Mouse (Mus musculus) lung, embryonic 16.5 days (tissue): Measurements from ENCODE around the gene BC051665. TPM values are rescaled to one million over a fixed set of nuclear protein-coding genes. Genes with fewer than 3 reads are reported as not detected.
A peak's percentile ranks its signal among the peaks of the same experiment; 100 is the strongest.

Experiments used
- ATAC-seq: fragments of 200-750 bp; cut with Nextera tagmentation; 2 replicates; pipeline ENCODE4 v1.8.0; 2017; ENCODE audit warnings: low read depth, mild to moderate bottlenecking, moderate library complexity
- H3K27ac ChIP-seq: fragments of 300-500 bp; sonication (generic); 2 replicates; pipeline ENCODE4 v1.5.1; 2014; ENCODE audit warnings: mild to moderate bottlenecking, control low read depth, low read length
- H3K27me3 ChIP-seq: fragments of 300-500 bp; sonication (generic); 2 replicates; pipeline ENCODE4 v1.6.1; 2014; ENCODE audit warnings: low read depth, low read length, mixed read lengths; ENCODE audit not compliant: control insufficient read depth, insufficient read depth
- H3K36me3 ChIP-seq: fragments of 300-500 bp; sonication (generic); 2 replicates; pipeline ENCODE4 v1.6.1; 2014; ENCODE audit warnings: low read length; ENCODE audit not compliant: control insufficient read depth, insufficient read depth
- H3K4me1 ChIP-seq: fragments of 300-500 bp; sonication (generic); replicated peaks from 2 replicates; pipeline ENCODE4 v1.6.1; 2014; ENCODE audit warnings: low read length, mixed read lengths; ENCODE audit not compliant: control insufficient read depth, insufficient read depth
- H3K4me2 ChIP-seq: fragments of 300-500 bp; sonication (generic); 2 replicates; pipeline ENCODE4 v1.6.1; 2014; ENCODE audit warnings: low read depth, low read length, control low read depth
- H3K4me3 ChIP-seq: fragments of 300-500 bp; sonication (generic); 2 replicates; pipeline ENCODE4 v1.5.1; 2014; ENCODE audit warnings: mild to moderate bottlenecking, low read length, control low read depth
- H3K9ac ChIP-seq: fragments of 300-500 bp; sonication (generic); 2 replicates; pipeline ENCODE4 v1.6.1; 2014; ENCODE audit warnings: low read length, control low read depth
- H3K9me3 ChIP-seq: fragments of 300-500 bp; sonication (generic); 2 replicates; pipeline ENCODE4 v1.6.1; 2016; ENCODE audit warnings: low read length; ENCODE audit not compliant: control insufficient read depth
- WGBS: fragments of 180-500 bp; shearing (Covaris S2); extraction: QIAGEN DNeasy Blood & Tissue Kit; methylation state at CpG from one replicate; pipeline ENCODE4 v1.1.7; 2014; 5-methylcytosine and 5-hydroxymethylcytosine counted together
- polyA plus RNA-seq: library from polyadenylated mRNA; unstranded; fragments of >200 nt; fragmentation: Nextera tagmentation; extraction: Ambion mirVana; gene quantifications from 2 replicates; pipeline ENCODE4 v1.2.1, GENCODE M21; 2015

Gene BC051665
- polyA plus RNA-seq, 1 experiment from 2014 or later = not detected

- peaks cover 16% of the 10 kb centered on the region for H3K36me3 ChIP-seq
- peaks cover 35% of the 10 kb centered on the region for H3K4me1 ChIP-seq
- peak overlapping the region; percentile 53 for H3K4me2 ChIP-seq
- H3K9ac ChIP-seq = peak overlapping the region; percentile 12; the same call in 1 of the 2 replicates
- H3K4me3 ChIP-seq = peak overlapping the region; percentile 25
- H3K9me3 ChIP-seq = 0 out of 2 replicates have a peak, but pooled peaks cover 3% of the 10 kb centered on the region
- no peaks in the 10 kb centered on the region for H3K27me3 ChIP-seq
- WGBS = 5% methylated on average over 9 of the region's 9 CpGs
- peak; percentile 90 for ATAC-seq
- peak overlapping the region; percentile 92 for H3K27ac ChIP-seq
Observed at GRCm38 (mm10) chr13:60737632-60738324, 48.4 kb downstream of the BC051665 start.

DNA sequence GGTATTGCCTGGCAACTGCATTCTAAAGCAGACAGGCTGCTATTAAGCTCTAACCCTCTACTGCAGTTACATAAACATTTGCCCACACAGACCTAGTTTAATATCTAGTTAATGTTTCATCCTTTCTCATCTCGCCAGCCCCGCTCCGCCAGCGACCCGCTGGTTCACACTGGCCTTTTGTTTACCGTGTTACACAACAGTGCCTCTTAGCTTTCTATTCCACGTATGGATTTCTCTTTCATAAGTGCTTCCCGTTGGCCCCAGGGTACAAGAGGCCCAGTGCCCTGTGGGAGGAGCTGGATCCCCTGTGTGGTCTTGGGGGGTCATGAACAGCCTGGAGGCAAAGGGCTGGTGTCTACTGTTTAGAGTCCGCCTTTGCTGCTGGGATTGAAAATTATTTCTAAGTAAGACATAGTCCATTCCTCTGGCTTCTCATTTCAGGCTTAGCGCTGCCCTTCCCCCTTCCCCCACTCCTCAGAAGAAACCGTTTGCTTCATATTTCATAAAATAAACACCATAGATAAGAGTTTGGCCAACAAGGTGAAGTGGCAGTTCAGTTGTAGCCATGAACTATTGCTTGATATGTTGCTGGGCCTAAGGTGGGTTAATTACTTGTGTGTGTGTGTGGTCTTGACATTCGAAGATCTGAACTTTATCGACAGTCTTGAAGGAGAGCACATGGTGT, 49.6 kb downstream of the BC051665 start:
- WGBS = 48% methylated on average over 13 of the region's 13 CpGs
- H3K4me2 ChIP-seq = no peak overlapping the region
- peaks cover 35% of the 10 kb centered on the region for H3K4me1 ChIP-seq
- peak; percentile 58 for ATAC-seq
- H3K27me3 ChIP-seq = no peaks in the 10 kb centered on the region
- 0 out of 2 replicates have a peak, but pooled peaks cover 3% of the 10 kb centered on the region for H3K9me3 ChIP-seq
- H3K36me3 ChIP-seq = peaks cover 17% of the 10 kb centered on the region
- H3K9ac ChIP-seq = no peak overlapping the region
- peak overlapping the region; percentile 92 for H3K27ac ChIP-seq
- H3K4me3 ChIP-seq = no peak overlapping the region

DNA sequence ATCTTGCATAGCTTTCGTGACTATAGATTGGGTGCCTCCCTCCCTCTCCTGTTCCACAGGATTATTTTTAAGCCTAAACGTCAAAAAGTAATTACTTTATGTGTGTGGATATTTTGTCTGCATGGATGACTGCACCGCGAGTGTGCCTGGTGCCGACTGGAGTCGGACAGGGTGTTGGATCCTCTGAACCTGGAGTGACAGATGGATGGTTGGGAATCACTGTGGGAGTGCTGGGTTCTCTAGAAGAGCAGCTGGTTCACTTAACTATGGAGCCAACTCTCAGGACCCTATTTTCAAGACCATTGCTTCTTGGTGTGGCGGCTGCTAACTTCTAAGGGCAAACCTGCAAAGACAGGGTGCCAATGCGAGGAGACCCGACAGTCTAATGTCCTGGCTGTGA, 50.9 kb downstream of the BC051665 start:
- Histone ChIP-seq H3K36me3 (peaks cover 19% of the 10 kb centered on the region), H3K9me3 (0 out of 2 replicates have a peak, but pooled peaks cover 3% of the 10 kb centered on the region), H3K4me3 (no peak overlapping the region), H3K27me3 (no peaks in the 10 kb centered on the region), H3K4me2 (no peak overlapping the region), H3K27ac (peak overlapping the region; percentile 92), H3K4me1 (peaks cover 35% of the 10 kb centered on the region), H3K9ac (no peak overlapping the region)
- 90% methylated on average over 9 of the region's 9 CpGs for WGBS
- no peak for ATAC-seq

Other genes with a start within 250 kb of the BC051665 start
- gene Dapk1, start 184.4 kb downstream of the BC051665 start, polyA plus RNA-seq = 40.8 and 43.4 TPM in 2 replicates
- not detected in 2 replicates for gene Ctsll3, start 16.5 kb upstream of the BC051665 start, polyA plus RNA-seq
- gene 4930486L24Rik, start 78.1 kb upstream of the BC051665 start, polyA plus RNA-seq = not detected in 2 replicates
- gene Gm49392, start 110.5 kb upstream of the BC051665 start, polyA plus RNA-seq = 0.90 and 1.1 TPM in 2 replicates
- gene Ctla2b, start 111.1 kb upstream of the BC051665 start, polyA plus RNA-seq = 8.9 TPM in 2 replicates
- gene Tpbpb, start 118.5 kb upstream of the BC051665 start, polyA plus RNA-seq = not detected in 2 replicates
- 0.55 TPM in 1 of 2 replicates, not detected in the other for gene Gm49393, start 149.2 kb upstream of the BC051665 start, polyA plus RNA-seq
- gene Gm49391, start 150.2 kb upstream of the BC051665 start, polyA plus RNA-seq = 2.4 and 5.5 TPM in 2 replicates
- 94.8 and 103 TPM in 2 replicates for gene Ctla2a, start 150.3 kb upstream of the BC051665 start, polyA plus RNA-seq
- not detected in 2 replicates for gene Tpbpa, start 155.6 kb upstream of the BC051665 start, polyA plus RNA-seq
- not detected in 2 replicates for gene Ctsj, start 219.6 kb upstream of the BC051665 start, polyA plus RNA-seq